Mouse (Mus musculus) fat pad, adult 2 months (tissue): ENCODE results near the gene Haus3.

Experiments used
- DNase-seq: peaks from one replicate; pipeline ENCODE4 v3.0.0-alpha.2; 2011; ENCODE audit warnings: low read depth, low spot score; ENCODE audit errors: extremely low read depth

Haus3 gene

DNA sequence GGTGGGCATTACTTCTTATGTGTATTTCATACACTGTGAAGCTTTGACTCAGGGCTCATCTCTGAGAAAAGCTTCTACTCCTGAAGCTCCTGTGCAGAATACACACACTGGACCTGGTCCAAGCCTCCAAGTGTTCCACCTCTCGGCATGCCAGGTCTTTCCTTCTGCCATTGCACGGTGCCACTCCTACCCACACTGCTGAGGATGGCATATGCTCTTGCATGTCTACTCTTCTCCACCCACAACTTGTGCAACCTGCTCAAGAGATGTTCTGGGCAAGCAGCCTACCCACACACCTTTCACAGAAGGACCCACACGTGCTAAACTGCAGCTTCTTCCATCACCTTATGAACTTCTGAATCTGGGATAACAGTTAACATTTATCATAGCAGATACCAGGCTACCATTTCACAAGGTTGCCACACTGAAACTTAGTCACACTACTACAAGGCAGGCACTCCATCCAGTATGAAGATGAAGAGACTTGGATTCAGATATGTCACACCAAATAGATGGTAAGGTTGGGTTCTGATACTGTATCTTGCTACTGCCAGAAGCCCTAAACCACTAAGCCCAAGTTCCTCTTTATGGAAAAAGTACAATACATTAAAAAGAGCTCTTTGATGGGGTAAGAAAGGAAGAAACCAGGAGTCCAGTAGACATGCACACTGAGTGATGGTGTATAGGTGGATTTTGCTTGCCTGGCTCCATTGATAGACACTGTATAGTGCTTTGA lies 50.0 kb downstream of the Haus3 start:
- peak; percentile 1 for DNase-seq

GRCm38 (mm10) chr5:34105681-34106080 lies 63.6 kb downstream of the Haus3 start:
- no peak for DNase-seq
